Mouse (Mus musculus) erythroid progenitor cell, adult 5-6 weeks (primary cell): ENCODE results near the gene Slc40a1. TPM values are rescaled to one million over a fixed set of nuclear protein-coding genes. Genes with fewer than 3 reads are reported as not detected.
A peak's percentile ranks its signal among the peaks of the same experiment; 100 is the strongest.

Source experiments
- ATAC-seq: replicated peaks from 2 replicates; pipeline ENCODE4 v1.8.0; 2016; ENCODE audit warnings: moderate number of reproducible peaks, mild to moderate bottlenecking, moderate TSS enrichment, inconsistent platforms; ENCODE audit not compliant: poor library complexity, low FRiP score, severe bottlenecking
- total RNA-seq, 2 experiments: library from RNA; stranded (forward) in 1 of 2; stranded (reverse) in 1 of 2; fragments of 150-400 nt in 1 of 2; fragments of 186-747, 209-891 nt in 1 of 2; gene quantifications; 2 replicates each; pipeline versions ENCODE4 v1.2.3 to v1.2.4; 2015 to 2017; ENCODE audit warnings: low replicate concordance in 2 of 2

The Slc40a1 gene
- total RNA-seq (2015; ENCODE audit: low replicate concordance) (172 and 187 TPM in 2 replicates), total RNA-seq (2017; ENCODE audit: low replicate concordance) (169 and 187 TPM in 2 replicates)

DNA sequence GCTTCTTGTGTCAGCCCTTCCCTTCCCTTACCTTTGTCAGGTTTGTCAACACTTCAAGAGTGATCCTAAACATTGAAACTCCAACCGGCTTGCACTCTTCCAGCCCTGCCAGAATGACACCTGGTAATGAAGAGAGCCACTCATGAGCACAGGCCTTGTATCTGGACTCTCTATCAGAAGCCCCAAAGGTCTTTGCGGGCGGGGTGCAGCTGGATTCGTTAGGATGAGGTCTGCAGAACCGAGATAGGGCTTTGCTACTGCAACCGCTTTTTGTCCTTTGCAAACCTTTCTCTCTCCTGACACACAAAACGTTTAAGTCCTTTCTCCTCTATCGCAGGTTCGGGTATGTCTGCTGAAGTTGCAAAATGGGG, at the start of gene Slc40a1:
Gene Slc40a1 (minus strand): TSS at position 131 of the 371 bp plus-strand sequence.
- peak; percentile 89 for ATAC-seq

DNA sequence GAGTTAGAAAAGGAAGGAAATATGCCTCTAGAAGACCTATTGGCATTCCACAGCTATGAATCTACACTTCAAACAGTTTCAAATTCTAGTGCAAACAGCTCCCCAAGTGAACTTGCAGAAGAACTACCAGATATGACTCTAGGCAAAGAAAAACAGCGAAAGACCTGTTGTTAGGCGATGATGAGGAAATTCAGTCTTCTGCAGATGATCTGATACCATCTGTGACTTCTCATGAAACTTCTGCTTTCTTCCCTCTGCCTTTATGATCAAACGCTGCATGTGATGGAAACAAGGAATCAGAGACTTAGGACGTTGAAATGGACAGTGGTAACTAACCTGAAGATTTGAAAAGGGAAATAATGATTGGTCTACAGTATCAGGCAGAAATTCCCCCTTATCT, 45.0 kb upstream of the Slc40a1 start:
- ATAC-seq: no peak

DNA sequence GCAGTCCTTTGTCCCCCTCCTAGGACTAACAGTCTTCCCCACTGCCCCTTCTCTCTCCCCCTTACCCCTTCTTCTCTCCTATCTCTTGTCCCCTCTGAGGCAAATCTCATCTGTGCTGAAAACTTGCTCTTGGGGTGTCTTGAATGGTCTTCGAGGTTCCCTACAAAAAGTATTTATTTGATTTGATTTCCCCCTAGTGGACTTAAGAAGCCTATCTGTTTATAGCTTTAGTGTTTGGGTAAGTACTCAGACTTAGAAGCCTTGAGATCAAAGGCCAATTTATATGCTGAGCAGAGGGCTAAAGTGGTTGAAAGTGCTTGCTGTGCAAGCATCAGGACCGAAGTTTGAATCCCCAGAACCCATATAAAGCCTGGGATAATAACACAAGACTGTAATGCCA, 22.7 kb upstream of the Slc40a1 start:
- no peak for ATAC-seq

DNA sequence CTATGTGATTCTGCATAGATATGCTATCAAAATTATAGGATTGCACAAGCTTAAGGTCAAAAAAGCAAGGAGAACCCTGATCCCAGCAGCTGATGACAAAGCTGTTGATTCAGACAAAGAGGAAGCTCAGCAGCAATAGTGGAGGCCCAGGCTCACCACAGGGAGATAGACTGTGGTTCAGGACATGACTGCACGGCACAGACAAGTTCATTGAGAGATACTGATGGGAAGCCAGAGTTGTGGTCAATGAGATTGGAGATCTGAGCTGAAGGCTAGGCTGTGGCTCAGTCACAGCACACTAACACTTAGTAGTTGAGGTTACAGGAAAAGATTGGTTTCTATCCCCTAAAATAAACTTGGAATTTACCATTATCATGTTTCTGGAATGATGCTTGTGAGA, 21.5 kb upstream of the Slc40a1 start:
- ATAC-seq: no peak

DNA sequence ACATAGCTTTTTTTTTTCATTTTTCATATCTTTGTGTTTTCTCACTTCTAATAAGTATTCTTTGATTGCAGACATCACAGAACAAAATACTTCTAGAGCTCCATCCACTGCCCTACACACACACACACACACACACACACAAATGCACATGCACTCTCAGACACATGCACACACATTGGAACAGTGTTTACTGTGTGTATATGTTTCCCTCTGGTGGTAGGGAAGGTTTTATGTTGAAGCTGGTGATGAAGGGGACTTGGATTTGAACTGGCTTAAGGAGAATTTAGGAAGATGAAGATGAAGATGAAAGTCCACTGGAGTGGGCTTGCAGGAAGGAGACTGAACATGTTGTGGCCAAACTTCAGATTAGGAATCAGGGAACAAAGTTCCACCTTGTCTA, 4.8 kb upstream of the Slc40a1 start:
- ATAC-seq: no peak

DNA sequence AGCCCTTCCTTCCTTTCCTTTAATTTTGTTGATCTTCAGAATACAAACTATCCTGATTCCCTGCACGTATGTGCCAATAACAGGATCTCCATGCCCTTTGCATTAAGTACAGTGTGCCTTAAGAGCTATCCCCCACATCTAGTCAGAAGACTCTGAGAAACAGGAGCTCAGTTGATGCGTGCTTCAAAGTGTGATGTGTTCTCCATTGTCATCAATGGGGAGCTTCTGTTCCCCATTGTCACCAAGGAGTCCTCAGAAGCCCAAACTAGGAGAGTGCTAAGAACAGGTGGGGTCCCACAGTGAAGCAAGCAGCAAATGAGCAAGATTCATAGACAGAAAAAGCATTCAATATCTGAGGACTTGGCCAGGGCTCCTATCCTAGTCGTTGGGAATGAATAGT, 588 bp upstream of the Slc40a1 start:
- ATAC-seq: peak; percentile 4; the same call in 1 of the 2 replicates

DNA sequence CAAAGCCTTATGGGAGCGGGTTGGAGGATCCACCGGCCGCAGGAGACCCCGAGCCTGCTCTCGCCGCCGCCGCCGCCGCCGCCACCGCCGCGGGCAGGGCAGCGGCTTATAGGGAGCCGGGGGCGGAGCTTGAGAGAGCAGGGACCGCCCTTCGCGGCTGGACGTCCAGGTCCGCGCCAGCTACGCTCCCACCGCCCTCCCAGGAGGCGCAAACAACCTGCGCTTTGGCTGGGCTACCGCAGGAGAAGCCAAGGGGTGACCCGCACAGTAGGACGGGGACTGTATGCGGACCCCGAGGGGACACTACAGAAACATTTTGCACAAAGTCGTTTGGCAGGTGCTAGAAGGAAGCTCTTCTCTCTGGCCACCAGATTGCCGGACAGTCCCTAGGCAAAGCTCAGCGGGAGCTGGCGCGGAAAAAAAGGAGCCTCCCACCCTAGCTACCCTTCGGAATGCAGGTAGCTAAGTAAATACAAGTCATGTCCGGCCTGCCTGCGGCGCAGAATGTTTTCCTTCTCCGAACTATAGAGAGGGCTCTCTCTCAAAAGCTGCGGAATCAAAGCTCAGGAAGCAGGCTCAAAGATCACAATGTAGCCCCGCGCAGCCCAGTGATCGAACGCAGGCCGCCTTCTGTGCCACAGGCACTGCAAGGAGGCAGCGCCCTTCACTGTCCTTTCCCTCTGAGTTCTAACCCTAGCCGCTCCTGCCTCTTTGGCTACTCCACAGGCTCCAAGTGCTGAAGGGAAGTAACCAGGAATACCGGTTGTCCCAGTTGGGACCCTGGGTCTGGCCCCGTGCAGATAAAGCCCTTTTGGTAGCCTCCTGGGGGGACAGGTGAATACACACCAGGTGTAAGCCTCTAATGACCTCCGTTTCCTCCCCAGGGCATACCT, 577 bp downstream of the Slc40a1 start:
- ATAC-seq: peak; percentile 88

DNA sequence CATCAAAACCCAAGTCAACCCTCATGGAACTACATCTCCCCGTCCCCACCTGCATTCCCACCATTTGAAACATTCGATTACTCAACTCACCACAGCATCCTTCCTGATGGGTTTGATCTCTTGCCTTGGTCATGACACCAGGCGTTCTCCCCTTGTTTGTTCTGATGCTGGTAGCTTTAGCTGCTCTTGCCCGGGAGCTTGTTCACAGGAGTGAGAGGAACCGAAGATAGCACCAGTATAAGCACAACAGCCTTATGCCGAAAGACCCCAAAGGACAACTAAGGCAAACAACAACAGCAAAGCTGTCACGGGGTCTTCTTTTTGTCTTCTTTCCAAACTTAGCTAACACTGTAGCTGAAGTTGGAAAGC, 1.2 kb downstream of the Slc40a1 start:
- 0 out of 2 replicates have a peak, but pooled peaks have one; percentile 9 for ATAC-seq

DNA sequence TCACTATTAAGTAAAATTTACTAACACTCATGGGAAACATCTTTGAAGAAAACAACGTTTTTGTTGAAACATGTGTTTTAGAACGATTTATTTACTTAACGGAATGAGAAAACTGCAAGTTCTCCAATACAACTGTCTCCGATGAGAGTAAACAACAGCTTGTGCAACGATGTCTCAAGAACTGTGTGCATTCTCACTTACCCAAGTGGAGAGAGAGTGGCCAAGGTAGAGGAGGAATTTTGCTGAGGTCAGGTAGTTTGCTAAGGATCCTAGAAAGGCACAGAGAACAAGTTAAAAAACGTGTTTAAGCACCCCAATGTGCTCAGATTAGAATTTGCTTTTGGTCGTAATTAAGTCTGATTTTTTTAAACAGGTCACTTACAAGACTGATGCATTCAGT, 1.8 kb downstream of the Slc40a1 start:
- ATAC-seq: no peak

DNA sequence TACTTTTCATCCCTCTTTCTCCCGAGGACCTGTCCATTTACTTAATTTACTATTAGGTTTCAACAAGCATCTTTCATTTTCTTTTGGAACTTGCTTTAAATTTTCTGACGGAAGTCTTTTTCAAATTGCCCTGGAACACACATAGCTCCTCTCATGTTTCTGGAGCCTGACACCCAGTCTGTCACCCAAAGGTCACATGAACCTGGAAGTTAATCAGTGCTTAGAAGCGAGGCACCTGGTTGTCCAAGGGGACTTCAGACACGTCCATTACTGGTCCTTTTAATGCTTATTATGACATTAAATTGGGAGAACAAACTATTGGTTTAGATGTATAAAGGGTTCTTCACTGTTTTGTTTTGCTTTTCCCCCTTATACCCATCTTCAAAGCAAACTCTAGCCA, 3.0 kb downstream of the Slc40a1 start:
- no peak for ATAC-seq

DNA sequence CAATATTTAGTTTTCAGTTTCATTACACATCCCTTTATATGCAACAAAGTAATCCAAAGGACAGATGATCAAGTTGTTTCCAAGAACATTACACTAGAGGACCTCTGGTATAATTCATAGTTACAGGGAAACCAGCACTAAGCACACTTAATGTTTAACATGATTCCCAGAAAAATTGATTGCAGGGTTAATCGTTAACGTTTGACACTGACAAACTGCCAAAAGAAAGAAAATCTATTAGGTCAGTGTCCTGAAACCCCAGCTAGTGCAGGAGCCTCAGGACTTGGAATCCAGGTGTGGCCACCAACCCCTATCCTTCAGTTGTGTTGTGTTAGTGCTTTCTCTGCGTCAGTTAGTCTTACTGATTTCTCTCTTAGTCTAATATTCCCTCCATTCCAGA, 5.6 kb downstream of the Slc40a1 start:
- ATAC-seq: no peak

DNA sequence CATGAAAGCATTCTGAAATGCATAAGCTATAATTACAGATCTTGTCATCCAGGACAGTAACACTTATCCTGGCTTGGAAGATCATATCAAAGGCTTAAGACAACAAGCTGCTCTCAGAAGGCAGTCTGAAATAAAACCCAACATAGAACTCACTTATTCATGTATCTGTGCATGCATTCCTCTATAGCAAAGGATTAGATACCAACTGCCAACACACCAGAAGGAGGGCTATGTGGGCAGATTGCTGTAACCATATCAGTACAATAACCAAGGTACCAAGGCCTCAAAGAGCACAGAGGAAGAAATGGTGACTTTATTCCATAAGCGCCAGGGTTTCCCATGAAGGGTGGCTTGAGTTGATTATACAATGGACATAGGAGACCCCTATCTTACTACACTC, 6.6 kb downstream of the Slc40a1 start:
- no peak for ATAC-seq

DNA sequence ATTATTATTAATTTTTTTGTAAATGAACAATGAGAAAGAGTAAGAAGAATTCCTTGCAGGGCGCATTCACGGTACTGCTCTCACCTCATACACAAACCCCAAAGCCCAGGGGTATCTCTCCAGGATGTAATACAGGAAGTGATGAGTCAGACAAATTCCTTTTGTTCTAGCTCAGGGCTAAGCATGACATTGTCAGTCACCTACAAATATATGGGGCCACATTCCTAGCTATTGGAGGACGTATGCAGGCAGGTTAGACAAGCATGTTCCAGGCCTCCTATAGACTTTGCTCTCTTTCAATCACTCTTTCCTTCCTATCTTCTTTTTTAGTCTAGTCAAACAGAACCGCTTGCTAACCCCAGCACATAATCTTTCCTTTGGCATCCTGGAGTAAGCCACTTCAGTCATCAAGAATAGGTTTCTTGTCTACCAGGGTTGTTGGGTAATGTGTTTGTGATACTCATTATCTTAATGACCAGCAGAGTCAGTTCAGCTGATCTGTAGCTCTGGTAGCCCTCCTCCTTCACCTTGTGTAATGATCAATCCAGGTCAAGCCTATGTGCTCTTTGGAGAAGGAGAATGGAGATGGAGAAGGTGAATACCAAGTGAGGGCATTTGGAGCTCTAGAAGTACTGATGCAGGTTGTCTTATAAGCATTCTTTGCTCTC, 9.1 kb downstream of the Slc40a1 start:
- ATAC-seq: no peak

DNA sequence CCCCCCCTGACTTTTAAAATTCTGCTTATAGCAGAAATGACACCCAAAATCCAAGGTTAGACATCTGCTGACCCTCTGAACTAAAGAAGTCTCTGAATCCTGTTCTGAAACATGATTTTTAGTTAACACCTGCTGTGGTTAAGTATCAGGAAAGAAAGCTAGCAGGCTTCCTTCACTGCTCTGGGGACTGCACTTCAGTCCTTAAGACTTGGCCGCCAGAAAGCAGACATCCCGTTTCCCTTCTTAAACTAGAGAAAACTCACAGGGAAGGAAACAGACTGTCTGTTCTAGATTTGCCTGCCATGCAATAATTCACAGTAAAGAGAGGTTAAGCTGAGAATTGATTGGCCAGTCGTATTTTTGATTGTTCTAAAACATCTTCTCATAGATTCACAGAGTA, 10.1 kb downstream of the Slc40a1 start:
- no peak for ATAC-seq

DNA sequence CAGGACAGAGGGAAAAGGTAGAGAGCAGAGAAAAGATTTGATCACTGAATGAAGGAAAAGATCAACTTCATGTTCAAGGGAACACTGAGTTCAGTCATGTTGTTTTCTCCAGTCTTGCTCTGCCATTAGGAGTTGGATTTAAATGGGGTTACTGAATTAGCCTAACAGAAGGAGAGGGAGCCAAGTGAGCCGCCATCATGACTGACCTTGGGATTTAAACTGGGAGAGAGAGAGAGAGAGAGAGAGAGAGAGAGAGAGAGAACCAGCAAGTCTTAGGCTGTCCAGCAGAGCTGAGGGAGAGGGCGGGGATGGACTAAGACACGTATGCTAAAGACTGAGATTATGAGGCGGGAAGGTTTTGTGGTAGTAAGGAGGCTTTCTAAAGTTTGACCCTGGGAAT, 12.1 kb downstream of the Slc40a1 start:
- no peak for ATAC-seq

DNA sequence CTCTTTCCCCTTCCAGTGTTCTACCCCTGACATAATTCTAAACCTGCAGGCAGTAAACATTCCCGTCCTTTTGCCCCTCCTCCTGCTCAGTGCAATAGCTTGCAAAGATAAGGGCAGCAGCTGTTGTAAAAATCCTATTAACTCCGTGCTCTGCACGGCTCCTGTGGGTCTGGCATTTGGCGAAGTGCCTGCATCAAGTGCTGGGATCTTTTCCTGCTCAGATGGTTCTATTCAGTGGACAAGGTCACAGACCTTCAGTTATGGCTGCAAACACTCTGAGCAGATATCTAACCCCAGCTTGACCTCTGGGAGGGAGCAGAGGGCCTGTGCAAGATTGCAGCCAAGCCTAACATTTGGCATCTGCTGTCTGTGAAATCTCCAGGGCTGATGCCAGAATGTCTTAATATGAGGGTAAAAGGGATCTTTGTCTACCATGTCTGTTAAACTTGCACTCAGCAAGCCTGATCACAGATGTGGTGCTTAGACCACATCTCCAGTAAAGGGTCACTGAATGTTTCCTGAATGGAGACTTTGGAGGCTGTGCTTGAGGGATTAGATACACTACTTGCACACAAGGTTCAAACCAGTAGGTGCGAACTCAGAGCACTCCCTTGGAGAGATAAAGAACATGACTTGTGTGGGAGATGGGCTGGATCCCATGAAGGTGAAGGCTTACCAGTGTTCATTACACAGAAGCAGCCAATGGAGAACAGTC, 21.1 kb downstream of the Slc40a1 start:
- no peak for ATAC-seq

DNA sequence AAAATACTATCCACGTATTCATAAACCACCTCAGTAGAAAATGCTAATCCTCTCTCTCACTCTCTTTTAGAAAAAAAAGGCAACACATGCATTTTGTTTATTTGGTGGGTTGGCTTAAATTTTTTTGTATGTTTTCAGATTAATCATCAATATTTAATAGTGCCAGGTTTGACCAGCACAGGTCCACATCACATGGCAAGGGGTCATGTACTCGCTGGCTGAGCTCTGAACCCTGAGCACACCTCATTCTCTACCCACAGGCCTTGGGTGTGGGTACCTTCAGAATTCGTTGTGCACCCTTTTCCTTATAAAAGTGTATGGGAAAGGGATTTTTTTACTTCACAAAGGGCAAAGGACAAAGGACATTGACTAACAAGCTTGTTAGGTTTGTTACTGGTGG, 22.2 kb downstream of the Slc40a1 start:
- ATAC-seq: no peak

DNA sequence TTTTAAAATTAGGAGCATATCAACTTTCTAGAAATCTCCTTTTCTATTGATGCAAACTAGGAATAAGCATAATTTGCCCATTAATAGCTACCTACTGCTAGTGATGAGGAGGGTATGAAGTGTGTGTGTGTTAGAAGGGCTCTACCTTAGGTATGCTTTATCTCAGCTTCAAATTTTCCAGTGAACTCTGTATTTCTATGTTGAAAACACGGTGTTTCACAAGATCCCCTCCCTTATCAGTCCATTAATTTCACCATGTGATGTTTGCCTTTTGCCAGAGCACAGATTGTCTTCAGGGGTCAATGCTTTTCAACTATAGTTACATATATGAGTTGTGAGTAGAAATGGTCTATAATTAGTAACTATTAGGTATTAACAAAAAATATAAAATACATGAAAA, 28.3 kb downstream of the Slc40a1 start:
- ATAC-seq: no peak

DNA sequence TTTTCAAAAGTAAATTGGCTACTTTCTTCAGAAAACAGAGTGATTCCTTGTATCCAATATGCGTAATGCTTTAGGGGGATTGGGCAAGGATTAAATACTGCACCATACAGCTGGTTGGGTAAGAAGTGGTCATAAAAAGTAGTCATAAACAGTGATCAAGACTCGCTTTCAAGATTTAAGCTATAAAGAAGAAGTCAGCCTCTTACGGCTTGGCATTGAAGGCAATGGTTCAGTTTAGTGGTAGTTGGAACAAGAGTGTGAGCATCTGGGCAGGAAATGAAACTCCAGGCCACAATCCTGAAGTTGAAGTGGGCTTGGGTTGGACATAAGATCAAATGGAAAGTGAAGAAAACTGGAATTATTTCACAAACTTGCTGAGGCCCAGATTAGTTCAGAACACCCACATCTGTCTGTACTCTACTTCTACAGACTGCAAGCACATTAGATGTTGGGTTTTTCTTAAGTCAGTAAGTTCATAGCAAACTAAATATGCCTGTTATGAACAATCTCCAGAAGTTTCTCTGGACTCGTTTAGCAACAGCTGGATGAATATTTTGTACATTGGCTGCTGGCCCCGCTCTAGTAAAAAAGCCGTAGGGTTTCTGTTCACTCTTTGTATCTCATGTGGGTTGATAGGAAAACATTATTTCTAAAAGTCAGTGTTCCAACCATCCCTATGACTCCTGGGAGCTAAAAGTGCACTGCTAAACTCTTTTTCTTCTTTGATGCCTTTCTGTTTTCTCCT, 32.0 kb downstream of the Slc40a1 start:
- ATAC-seq: no peak

DNA sequence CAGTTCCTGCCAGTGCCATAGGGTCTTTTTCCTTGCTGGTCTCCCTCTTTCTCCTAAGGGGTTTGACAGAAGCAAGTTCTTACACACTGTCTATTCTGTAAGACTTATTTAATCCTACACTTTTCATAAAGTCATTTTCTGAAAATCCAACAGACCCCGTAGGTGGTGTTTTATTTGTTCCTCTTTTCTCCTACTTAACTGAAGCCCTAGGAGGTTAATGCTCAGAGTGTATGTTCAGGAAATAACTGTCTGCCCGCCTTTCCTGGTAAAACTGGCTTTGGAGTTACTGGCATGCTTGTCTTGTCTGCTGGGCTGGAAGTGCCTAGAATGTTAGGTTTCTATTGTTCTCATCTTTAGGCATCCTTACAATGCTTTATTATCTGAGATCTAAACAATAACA, 34.3 kb downstream of the Slc40a1 start:
- ATAC-seq: no peak
